Mouse (Mus musculus): ENCODE data around the gene Syndig1l. TPM values are rescaled to one million over a fixed set of nuclear protein-coding genes. Genes with fewer than 3 reads are reported as not detected.

Syndig1l gene
- polyA plus RNA-seq (2011; ENCODE audit: insufficient read length, low read depth, missing spikeins): not detected in 2 replicates

- Histone ChIP-seq H3K4me1 (ENCODE audit: control insufficient read depth, insufficient read depth, low read length) (no peaks in the 10 kb centered on the region), H3K27ac (ENCODE audit: insufficient read depth, low read length) (no peak within 1 kb of the TSS), H3K4me3 (ENCODE audit: insufficient read depth, low read length) (peak within 1 kb of the TSS; percentile 30)
- TF ChIP-seq CTCF (IDR thresholded peaks at IDR 0.05; ENCODE audit: borderline replicate concordance, insufficient read depth, low read length): no peak
- no peak for TF ChIP-seq POLR2A (IDR thresholded peaks at IDR 0.05; ENCODE audit: low read depth, low read length)
Measured at GRCm38 (mm10) chr12:84698319-84699081, at the start of gene Syndig1l. TSS of gene Syndig1l (minus strand) at chr12:84698831.

- no peak overlapping the region for H3K27ac ChIP-seq (ENCODE audit: insufficient read depth, low read length)
- H3K4me3 ChIP-seq (ENCODE audit: insufficient read depth, low read length): no peak overlapping the region
- no peaks in the 10 kb centered on the region for H3K4me1 ChIP-seq (ENCODE audit: control insufficient read depth, insufficient read depth, low read length)
- TF ChIP-seq POLR2A (IDR thresholded peaks at IDR 0.05; ENCODE audit: low read depth, low read length): no peak
- no peak for TF ChIP-seq CTCF (IDR thresholded peaks at IDR 0.05; ENCODE audit: borderline replicate concordance, insufficient read depth, low read length)
Measured at GRCm38 (mm10) chr12:84748134-84748533, 49.5 kb upstream of the Syndig1l start.

GRCm38 (mm10) chr12:84745700-84746099 is 47.1 kb upstream of the Syndig1l start:
- no peak overlapping the region for H3K4me3 ChIP-seq (ENCODE audit: insufficient read depth, low read length)
- no peak for TF ChIP-seq CTCF (IDR thresholded peaks at IDR 0.05; ENCODE audit: borderline replicate concordance, insufficient read depth, low read length)
- no peak for TF ChIP-seq POLR2A (IDR thresholded peaks at IDR 0.05; ENCODE audit: low read depth, low read length)
- H3K27ac ChIP-seq (ENCODE audit: insufficient read depth, low read length): no peak overlapping the region
- H3K4me1 ChIP-seq (ENCODE audit: control insufficient read depth, insufficient read depth, low read length): no peaks in the 10 kb centered on the region

GRCm38 (mm10) chr12:84743496-84743895 is 44.9 kb upstream of the Syndig1l start:
- no peak overlapping the region for H3K27ac ChIP-seq (ENCODE audit: insufficient read depth, low read length)
- no peaks in the 10 kb centered on the region for H3K4me1 ChIP-seq (ENCODE audit: control insufficient read depth, insufficient read depth, low read length)
- TF ChIP-seq CTCF (IDR thresholded peaks at IDR 0.05; ENCODE audit: borderline replicate concordance, insufficient read depth, low read length) (no peak), POLR2A (IDR thresholded peaks at IDR 0.05; ENCODE audit: low read depth, low read length) (no peak)
- no peak overlapping the region for H3K4me3 ChIP-seq (ENCODE audit: insufficient read depth, low read length)

- Histone ChIP-seq H3K4me3 (ENCODE audit: insufficient read depth, low read length) (no peak overlapping the region), H3K27ac (ENCODE audit: insufficient read depth, low read length) (no peak overlapping the region), H3K4me1 (ENCODE audit: control insufficient read depth, insufficient read depth, low read length) (no peaks in the 10 kb centered on the region)
- TF ChIP-seq CTCF (IDR thresholded peaks at IDR 0.05; ENCODE audit: borderline replicate concordance, insufficient read depth, low read length) (no peak), POLR2A (IDR thresholded peaks at IDR 0.05; ENCODE audit: low read depth, low read length) (no peak)
Measured at GRCm38 (mm10) chr12:84733366-84733765, 34.7 kb upstream of the Syndig1l start.

GRCm38 (mm10) chr12:84728421-84728820 is 29.8 kb upstream of the Syndig1l start:
- Histone ChIP-seq H3K4me3 (ENCODE audit: insufficient read depth, low read length) (no peak overlapping the region), H3K4me1 (ENCODE audit: control insufficient read depth, insufficient read depth, low read length) (no peaks in the 10 kb centered on the region), H3K27ac (ENCODE audit: insufficient read depth, low read length) (no peak overlapping the region)
- TF ChIP-seq CTCF (IDR thresholded peaks at IDR 0.05; ENCODE audit: borderline replicate concordance, insufficient read depth, low read length) (no peak), POLR2A (IDR thresholded peaks at IDR 0.05; ENCODE audit: low read depth, low read length) (no peak)

- TF ChIP-seq CTCF (IDR thresholded peaks at IDR 0.05; ENCODE audit: borderline replicate concordance, insufficient read depth, low read length) (no peak), POLR2A (IDR thresholded peaks at IDR 0.05; ENCODE audit: low read depth, low read length) (no peak)
- H3K4me1 ChIP-seq (ENCODE audit: control insufficient read depth, insufficient read depth, low read length): no peaks in the 10 kb centered on the region
- H3K27ac ChIP-seq (ENCODE audit: insufficient read depth, low read length): no peak overlapping the region
- no peak overlapping the region for H3K4me3 ChIP-seq (ENCODE audit: insufficient read depth, low read length)
Measured at GRCm38 (mm10) chr12:84727434-84727833, 28.8 kb upstream of the Syndig1l start.

- H3K4me1 ChIP-seq (ENCODE audit: control insufficient read depth, insufficient read depth, low read length): no peaks in the 10 kb centered on the region
- no peak for TF ChIP-seq CTCF (IDR thresholded peaks at IDR 0.05; ENCODE audit: borderline replicate concordance, insufficient read depth, low read length)
- no peak for TF ChIP-seq POLR2A (IDR thresholded peaks at IDR 0.05; ENCODE audit: low read depth, low read length)
- no peak overlapping the region for H3K27ac ChIP-seq (ENCODE audit: insufficient read depth, low read length)
- no peak overlapping the region for H3K4me3 ChIP-seq (ENCODE audit: insufficient read depth, low read length)
Measured at GRCm38 (mm10) chr12:84726986-84727385, 28.4 kb upstream of the Syndig1l start.

- no peak overlapping the region for H3K4me3 ChIP-seq (ENCODE audit: insufficient read depth, low read length)
- no peaks in the 10 kb centered on the region for H3K4me1 ChIP-seq (ENCODE audit: control insufficient read depth, insufficient read depth, low read length)
- TF ChIP-seq CTCF (IDR thresholded peaks at IDR 0.05; ENCODE audit: borderline replicate concordance, insufficient read depth, low read length) (no peak), POLR2A (IDR thresholded peaks at IDR 0.05; ENCODE audit: low read depth, low read length) (no peak)
- no peak overlapping the region for H3K27ac ChIP-seq (ENCODE audit: insufficient read depth, low read length)
Measured at GRCm38 (mm10) chr12:84726391-84726790, 27.8 kb upstream of the Syndig1l start.

- H3K27ac ChIP-seq (ENCODE audit: insufficient read depth, low read length): no peak overlapping the region
- no peak overlapping the region for H3K4me3 ChIP-seq (ENCODE audit: insufficient read depth, low read length)
- TF ChIP-seq CTCF (IDR thresholded peaks at IDR 0.05; ENCODE audit: borderline replicate concordance, insufficient read depth, low read length) (no peak), POLR2A (IDR thresholded peaks at IDR 0.05; ENCODE audit: low read depth, low read length) (no peak)
- H3K4me1 ChIP-seq (ENCODE audit: control insufficient read depth, insufficient read depth, low read length): no peaks in the 10 kb centered on the region
Measured at GRCm38 (mm10) chr12:84718462-84719244, 20.0 kb upstream of the Syndig1l start.

Measured in embryonic fibroblast, embryonic 13.5 days (primary cell).